Mouse (Mus musculus) bone marrow macrophage, adult 2 months (primary cell): Measurements from ENCODE around the gene Sesn3.

Source experiments
- CTCF ChIP-seq: IDR thresholded peaks from 2 replicates; pipeline ENCODE4 v1.5.1; 2012; ENCODE audit warnings: low read depth, mild to moderate bottlenecking, low read length, moderate library complexity
- POLR2A ChIP-seq: IDR thresholded peaks from 2 replicates; pipeline ENCODE4 v1.6.1; 2012; ENCODE audit warnings: mild to moderate bottlenecking, low read depth, low read length, borderline replicate concordance

GRCm38 (mm10) chr9:14314477-14314876 is 39.6 kb downstream of the Sesn3 start:
- no peak for TF ChIP-seq CTCF
- TF ChIP-seq POLR2A: no peak
